Mouse (Mus musculus): ENCODE data around the gene Snd1.

GRCm38 (mm10) chr6:28600404-28600803 is 125.5 kb downstream of the Snd1 start:
- TF ChIP-seq CTCF (IDR thresholded peaks at IDR 0.05; ENCODE audit: low read depth) (no peak), EP300 (IDR thresholded peaks at IDR 0.05; ENCODE audit: low read depth) (no peak)
